Mouse (Mus musculus): ENCODE data around the gene Myh1.

Myh1 gene

DNA sequence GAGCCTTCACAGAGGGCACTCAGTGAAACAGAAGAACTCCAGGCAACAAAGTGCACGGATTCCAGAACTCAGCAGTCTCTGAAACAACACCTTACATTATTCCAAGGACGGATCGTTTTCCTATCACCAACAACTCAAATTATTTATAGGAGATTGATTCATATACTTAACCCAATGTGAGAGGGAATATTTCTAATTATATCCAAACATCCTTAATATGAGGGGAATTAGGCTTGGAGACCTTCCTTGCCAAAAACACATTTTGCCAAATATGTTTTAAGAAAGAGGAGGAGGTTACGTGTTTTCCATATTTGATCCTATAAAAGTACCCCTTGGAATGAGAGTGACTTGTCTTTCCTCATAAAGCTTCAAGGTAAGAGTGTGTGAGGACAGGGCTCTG lies at the start of gene Myh1:
Gene Myh1 (plus strand): TSS at position 301 of the 400 bp plus-strand sequence.
- ChIA-PET CTCF (no interaction called here), POLR2A (no interaction called here)

DNA sequence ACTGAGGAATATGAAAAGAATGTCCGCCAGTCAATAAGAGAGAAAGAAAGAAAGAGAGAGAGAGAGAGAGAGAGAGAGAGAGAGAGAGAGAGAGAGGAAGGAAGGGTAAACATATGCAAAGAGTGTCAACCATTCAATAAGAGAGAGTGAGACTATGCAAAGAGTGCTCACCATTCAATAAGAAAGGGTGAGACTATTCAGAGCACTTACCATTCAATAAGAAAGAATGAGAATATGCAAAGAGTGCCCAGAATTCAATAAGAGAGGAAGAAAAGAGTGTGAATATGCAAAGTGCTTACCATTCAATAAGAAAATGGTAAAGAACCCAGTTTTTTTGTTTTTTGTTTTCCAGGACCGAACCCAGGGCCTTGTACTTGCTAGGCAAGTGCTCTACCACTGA lies 49.6 kb upstream of the Myh1 start:
- CTCF ChIA-PET = interaction anchor here in 1 of 4 experiments (0.5 kb wide), 1 partner anchor 112 kb away, joined by 3 read pairs; no protein-coding TSS in a partner anchor
- POLR2A ChIA-PET = interaction anchor here in 1 of 4 experiments (0.6 kb wide), 1 partner anchor 41 kb away, joined by 3 read pairs; no protein-coding TSS in a partner anchor

DNA sequence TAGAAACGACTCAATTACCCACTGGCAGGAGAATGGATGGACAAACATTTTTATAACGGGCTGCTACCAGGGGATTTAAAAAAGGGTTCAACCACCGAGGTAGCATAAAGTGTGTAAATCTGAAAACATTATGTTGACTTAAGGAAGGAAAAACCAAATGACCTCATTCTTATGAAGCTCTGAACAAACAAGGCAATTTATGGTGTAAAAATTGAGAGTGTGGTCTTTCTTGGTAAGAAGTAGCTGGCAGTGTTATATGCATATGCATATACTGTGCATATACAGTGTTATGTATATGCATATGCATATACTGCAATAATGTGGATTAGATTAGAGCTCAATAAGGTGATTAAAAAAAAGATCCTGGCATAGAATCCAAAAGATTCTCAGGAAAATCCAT lies 48.7 kb upstream of the Myh1 start:
- ChIA-PET CTCF (interaction anchor here in 1 of 4 experiments (0.6 kb wide), 1 partner anchor 280 kb away, joined by 4 read pairs; no protein-coding TSS in a partner anchor), POLR2A (interaction anchor here in 2 of 4 experiments (0.6 kb wide), 2 partner anchors 58 to 114 kb away, joined by 3 read pairs; no protein-coding TSS in a partner anchor)

DNA sequence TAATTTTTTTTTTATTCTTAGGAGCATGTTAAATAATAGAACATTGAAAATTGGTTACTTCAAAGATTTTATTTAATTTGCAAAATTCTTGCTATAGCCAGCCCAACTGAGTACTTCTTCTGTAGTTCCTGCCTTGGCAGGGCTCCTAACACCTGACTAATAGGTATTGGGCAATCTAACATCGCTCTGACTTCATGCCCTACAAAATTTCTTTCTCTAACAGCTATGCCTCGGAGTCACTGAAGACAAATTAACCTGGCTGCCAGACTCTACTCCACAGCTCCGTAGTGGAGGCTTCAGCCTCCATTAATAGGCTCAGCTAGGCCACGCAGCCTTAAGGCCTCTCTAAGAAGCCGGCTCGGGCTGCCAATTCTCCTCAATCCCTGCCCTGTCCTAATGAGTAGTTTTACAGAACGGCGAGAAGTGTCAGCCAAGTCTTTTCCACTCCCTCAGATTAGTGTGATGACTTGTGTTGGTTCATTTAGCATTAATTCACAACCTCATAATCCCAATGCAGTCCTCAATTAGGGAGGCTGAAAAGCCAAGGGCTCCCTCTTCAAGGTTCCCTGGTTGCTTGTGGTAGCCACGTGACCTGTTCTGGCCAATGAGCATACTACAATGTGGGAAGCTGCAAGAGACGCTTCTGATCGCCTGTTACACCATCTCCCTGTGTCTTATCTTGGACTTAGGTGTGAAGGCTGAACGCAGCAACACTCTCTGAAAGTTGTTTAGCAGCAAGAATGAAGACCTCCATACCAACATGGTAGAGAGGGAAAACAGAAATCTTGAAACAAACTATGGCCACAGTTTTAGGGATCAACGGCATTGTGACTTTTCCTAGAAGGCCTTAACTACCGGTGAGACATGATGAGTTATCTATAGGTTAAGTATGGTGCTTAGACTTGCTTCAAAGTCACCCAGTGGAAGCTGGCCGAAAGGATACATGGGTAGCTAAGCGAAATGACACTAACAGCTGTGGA lies 47.9 kb upstream of the Myh1 start:
- POLR2A ChIA-PET = interaction anchor here in 2 of 4 experiments (0.6 kb wide), 2 partner anchors 58 to 113 kb away, joined by 3 read pairs; no protein-coding TSS in a partner anchor
- CTCF ChIA-PET = interaction anchor here in 2 of 4 experiments (0.6 kb wide), 2 partner anchors 25 to 281 kb away, joined by 3 to 4 read pairs; no protein-coding TSS in a partner anchor

DNA sequence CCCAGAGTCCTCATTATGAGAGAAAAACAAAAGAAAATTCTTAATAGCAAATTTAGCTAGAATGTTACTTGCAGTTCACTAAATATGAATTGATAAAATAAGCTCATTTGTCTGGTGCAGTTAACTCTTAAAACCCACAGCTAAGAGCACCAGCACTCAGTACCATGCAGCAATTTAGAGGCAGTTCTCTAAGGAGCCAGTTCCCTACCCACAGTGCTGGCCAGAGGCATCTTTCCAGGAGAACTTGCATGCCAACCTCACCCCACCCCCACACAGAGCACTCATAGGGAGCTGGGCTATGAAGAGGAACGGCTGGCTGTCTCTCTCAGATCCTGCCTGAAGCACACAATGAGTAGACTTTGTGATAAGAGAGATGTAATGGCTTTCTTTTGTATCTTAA lies 46.7 kb upstream of the Myh1 start:
- ChIA-PET POLR2A (interaction anchor here in 1 of 4 experiments (1.2 kb wide), 1 partner anchor 10 kb away, joined by 3 read pairs; no protein-coding TSS in a partner anchor), CTCF (interaction anchor here in 2 of 4 experiments (0.6 to 1.4 kb wide), 2 partner anchors 40 to 42 kb away, joined by 3 read pairs; no protein-coding TSS in a partner anchor)

DNA sequence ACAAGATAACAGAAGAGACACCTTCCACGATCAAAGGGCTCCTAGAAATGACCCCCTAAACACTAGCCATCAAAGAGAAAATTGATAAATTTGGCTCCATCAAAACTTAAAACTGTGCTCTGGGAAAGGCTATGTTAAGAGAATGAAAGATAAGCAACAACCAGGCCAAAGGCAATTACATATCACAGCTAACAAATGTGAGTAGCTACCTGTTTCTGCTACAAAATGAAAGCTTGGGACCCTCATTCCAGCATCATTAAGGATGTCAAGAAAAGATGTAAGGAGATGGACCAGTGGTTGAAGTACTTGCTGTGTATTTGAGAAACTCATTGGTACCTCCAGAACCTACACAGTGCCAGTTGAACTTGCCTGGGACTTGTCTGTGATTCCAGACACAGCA lies 46.0 kb upstream of the Myh1 start:
- CTCF ChIA-PET = interaction anchor here in 2 of 4 experiments (0.6 to 1.4 kb wide), 2 partner anchors 42 to 44 kb away, joined by 3 read pairs; no protein-coding TSS in a partner anchor
- POLR2A ChIA-PET = interaction anchor here in 1 of 4 experiments (0.7 to 1.2 kb wide), 2 partner anchors 9 to 259 kb away, joined by 3 read pairs; no protein-coding TSS in a partner anchor

DNA sequence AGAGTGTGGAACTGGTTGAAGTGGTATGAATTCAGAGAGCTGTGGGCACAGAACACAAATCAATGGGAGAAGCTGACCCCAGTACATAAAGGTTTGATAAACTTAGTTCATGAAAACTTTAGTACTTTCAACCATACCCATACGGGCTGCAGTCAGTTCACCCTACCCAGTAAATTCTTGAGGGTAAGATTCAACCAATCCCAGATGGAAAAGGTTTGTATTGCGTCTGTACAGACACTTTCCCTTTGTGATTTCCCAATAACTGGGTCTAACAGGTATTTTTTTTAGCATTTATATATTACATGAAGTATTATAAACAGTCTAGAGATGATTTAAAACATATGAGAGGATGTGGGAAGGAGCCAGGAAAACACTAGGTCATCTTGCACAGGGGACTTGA lies 44.2 kb upstream of the Myh1 start:
- POLR2A ChIA-PET = interaction anchor here in 1 of 4 experiments (0.7 kb wide), 1 partner anchor 190 kb away, joined by 3 read pairs; no protein-coding TSS in a partner anchor
- CTCF ChIA-PET = no interaction called here

DNA sequence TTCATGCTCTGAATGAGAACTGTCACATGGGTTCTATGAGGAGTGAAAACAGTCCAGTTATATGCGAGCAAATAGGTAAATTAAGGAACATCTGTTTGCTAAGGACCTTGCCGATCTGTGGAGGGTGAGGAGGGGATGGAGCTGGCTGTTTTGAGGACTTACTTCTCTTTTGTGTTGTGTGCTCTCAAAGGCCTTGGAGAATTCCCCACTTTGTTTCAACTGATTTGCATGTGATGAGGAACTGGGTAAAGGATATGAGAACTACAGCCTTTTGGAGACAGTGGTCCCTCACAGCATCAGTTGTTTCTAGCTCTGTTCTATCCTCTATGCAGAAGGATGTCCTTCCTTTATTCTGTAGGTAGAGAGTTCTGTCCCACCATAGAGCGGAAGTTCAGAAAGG lies 39.7 kb upstream of the Myh1 start:
- ChIA-PET POLR2A (no interaction called here), CTCF (interaction anchor here in 1 of 4 experiments (0.5 kb wide), 1 partner anchor 203 kb away, joined by 3 read pairs; no protein-coding TSS in a partner anchor)

DNA sequence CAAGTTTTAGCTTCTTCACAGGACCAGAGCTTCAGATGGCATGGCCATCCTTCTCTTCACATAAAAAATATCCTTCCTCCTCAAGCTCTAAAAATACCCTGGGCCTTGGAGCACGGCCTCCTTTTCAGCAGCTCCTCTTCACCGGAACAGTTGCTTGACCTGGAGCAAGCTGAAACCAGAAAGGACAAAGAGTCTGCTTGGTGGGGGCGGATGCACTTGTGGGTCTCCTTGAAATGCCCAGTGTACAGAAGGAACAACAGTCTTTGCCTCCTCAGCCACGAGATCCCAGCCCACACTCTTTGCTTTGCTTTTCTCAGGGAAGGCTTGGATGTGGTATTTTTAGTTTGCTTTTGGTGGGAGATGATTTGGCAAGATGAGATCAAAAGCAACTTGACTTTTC lies 36.2 kb upstream of the Myh1 start:
- CTCF ChIA-PET = interaction anchor here in 2 of 4 experiments (0.6 kb wide), 2 partner anchors 83 to 259 kb away, joined by 3 to 9 read pairs; no protein-coding TSS in a partner anchor
- POLR2A ChIA-PET = no interaction called here

DNA sequence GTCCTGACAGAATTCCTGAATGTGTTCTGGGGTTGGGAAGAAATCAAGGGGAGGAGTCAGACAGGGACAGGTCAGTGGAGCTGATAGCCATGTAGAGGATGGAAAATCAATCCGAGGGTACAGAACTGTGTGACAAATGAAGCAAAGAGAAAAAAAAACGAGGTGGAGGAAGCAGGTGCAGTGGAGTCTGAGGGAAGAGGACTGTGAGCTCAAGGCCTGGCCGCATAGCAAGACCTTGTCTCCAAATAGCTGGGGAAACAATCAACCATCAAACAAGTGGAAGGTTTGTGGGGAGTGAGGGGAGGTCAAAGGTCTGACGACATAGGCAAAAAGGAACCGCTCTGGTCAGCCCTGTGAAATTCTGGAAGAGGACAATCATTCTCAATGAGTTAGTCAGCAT lies 35.0 kb upstream of the Myh1 start:
- POLR2A ChIA-PET = no interaction called here
- CTCF ChIA-PET = no interaction called here

DNA sequence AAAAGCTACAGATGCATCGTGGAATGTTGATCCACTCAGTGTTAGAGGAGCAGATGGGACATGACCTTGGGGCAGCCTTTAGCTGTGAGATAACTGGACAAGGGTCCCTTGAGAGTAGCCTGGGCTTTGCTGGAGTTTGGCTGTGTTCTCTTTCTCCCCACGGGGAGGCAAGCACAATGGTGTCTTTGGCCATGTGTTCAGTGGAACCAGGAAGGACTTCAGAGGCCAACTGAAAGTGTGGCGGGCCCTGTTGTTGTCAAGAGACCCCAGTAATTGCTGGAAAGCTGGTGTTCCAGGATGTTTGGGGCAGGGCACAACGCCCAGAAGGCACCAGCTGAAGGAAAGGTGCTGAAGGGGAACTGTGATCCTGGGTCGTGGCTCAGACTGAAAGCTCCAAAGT lies 30.6 kb upstream of the Myh1 start:
- ChIA-PET POLR2A (no interaction called here), CTCF (interaction anchor here in 2 of 4 experiments (0.5 to 0.7 kb wide), 3 partner anchors 91 to 532 kb away, joined by 3 to 4 read pairs (median 4); no protein-coding TSS in a partner anchor)

DNA sequence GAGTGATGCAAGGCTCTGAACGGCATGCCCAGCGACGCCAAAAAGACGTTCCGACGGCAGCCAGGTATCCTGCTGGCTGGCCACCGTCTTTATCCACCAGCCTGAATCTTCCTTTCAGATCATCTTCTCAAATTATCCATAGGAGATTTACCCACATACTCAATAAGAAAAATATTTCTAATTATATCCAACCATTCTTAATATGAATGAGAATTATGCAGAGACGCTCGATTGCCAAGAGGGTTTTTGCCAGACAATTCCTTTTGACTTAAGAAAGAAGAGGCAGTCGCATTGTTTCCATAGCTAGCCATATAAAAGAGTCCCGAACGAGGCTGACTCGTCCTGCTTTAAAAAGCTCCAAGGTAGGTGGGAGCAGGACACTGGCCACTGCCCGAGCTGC lies 29.1 kb upstream of the Myh1 start, which contains the start of gene Myh2:
Gene Myh2 (plus strand): TSS at position 301 of the 400 bp plus-strand sequence.
- ChIA-PET CTCF (no interaction called here), POLR2A (no interaction called here)

DNA sequence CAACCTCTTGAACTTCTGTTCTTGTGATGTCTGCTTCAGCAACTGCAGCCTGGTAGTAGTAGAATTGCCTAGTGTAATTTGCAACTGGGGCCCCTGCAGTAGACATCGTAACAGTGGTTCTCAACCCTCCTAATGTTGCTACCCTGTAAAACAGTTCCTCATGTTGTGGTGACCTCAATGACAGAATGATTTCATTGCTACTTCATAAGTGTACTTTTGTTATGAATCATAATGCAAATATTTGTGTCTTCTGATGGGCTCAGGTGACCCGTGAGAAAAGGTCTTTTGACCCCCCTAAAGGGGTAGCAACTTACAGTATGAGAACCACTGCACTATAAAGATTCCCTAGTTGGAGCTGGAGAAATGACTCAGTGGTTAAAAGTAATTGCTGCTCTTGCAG lies 27.4 kb upstream of the Myh1 start:
- POLR2A ChIA-PET = no interaction called here
- CTCF ChIA-PET = no interaction called here

DNA sequence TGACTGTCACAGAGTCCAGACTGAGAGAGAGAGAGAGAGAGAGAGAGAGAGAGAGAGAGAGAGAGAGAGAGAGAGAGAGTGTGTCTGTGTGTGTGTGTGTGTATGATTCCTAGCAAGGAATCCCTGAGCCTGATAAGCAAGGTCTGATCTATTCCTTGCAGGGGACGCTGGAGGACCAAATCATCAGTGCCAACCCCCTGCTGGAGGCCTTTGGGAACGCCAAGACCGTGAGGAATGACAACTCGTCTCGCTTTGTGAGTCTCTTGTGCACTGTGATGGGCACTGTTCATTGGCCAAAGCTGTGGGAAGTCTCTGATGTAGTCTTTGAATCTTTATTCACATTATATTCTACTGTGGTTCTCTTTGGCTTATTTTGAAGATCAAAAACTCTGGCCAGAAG lies 23.5 kb upstream of the Myh1 start:
- ChIA-PET POLR2A (no interaction called here), CTCF (interaction anchor here in 1 of 4 experiments (0.7 kb wide), 1 partner anchor 168 kb away, joined by 3 read pairs; no protein-coding TSS in a partner anchor)

DNA sequence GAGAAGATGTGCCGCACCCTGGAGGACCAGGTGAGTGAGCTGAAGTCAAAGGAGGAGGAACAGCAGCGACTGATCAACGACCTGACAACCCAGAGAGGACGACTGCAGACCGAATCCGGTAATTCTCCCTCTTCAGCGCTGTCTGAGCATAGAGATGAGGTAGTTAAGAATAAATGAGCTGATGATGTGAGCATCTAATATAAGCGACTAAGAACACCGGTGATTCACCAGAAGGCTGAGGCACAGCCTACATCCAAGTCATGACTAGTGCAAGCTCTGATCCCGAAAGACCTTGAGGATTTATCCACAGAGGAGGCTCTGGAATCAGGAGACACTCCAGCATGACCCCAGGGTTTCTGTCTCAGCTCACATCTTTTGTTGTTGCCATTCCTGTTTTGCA lies 9.5 kb upstream of the Myh1 start:
- ChIA-PET CTCF (interaction anchor here in 1 of 4 experiments (0.6 kb wide), 1 partner anchor 268 kb away, joined by 4 read pairs; no protein-coding TSS in a partner anchor), POLR2A (no interaction called here)

DNA sequence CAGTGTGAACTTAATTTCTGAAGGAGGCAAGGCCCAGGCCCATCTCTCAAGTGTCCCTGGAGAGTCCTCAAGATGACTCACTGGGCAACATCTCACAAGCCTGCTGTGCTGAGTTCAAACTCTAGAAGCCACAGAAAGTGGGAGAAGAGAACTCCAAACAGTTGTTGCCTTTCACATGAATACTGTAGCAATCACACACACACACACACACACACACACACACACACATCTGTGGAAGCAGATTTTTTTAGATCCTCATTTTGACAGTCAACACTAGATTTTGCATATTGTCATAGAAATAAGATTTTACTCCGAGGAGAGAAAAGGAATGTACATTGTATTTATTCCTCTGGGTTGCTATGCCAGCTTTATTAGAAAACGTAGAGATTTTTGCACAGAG lies 9.0 kb upstream of the Myh1 start:
- ChIA-PET CTCF (no interaction called here), POLR2A (interaction anchor here in 1 of 4 experiments (0.6 kb wide), 1 partner anchor 41 kb away, joined by 3 read pairs; no protein-coding TSS in a partner anchor)

DNA sequence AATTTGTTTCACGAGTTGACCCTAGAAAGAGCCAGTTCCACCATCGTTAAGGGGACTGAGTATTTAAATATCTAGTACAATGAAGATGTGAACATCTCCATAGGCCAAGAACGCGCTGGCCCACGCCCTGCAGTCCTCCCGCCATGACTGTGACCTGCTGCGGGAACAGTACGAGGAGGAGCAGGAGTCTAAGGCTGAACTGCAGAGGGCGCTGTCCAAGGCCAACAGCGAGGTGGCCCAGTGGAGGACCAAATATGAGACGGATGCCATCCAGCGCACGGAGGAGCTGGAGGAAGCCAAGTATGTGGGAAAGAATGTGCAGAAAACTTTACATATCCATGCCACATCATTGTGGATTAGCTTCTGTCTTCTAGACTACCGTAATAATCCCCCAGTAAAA lies 8.4 kb upstream of the Myh1 start:
- ChIA-PET POLR2A (interaction anchor here in 1 of 4 experiments (0.6 kb wide), 1 partner anchor 42 kb away, joined by 3 read pairs; no protein-coding TSS in a partner anchor), CTCF (interaction anchor here in 1 of 4 experiments (0.6 to 1.1 kb wide), 2 partner anchors 79 to 485 kb away, joined by 3 to 4 read pairs; no protein-coding TSS in a partner anchor)

DNA sequence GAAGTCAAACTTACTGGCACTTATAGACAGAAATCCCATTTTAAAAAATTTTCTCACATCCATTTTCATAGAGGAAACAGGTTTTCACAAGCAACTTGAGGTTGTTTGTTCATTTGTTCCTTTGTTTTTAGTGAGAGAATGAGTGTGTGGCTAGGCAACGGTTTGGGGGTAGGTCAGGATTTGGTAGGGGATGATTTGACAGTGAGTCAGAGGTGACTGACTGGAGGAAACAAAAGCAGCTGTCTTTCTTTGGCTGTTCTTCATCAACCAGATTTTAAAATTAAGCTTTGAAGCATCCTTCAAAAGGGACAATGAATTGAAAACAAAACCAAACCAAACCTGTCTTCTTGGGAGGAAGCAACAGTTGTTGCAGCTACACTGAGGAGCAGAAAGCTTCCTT lies 531 bp upstream of the Myh1 start:
- CTCF ChIA-PET = interaction anchor here in 2 of 4 experiments (0.5 to 1.1 kb wide), 2 partner anchors 88 to 108 kb away, joined by 3 to 13 read pairs; no protein-coding TSS in a partner anchor
- POLR2A ChIA-PET = no interaction called here

DNA sequence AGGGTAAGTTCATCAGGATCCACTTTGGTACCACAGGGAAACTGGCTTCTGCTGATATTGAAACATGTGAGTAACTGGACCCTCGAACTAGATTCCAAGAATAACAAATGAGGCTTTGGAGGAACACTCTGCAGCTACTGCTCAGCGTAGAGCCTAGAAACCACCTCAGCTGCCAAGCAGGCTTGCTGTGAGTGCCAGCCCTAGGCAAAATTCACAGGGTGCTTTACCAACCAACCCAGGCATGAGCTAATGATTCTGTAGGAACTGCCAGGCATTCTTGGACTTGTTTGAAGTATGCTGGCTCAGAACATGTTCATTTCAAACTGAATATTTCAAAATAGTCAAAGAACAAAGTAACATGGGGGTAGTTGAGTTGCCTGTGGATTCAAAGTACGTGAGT lies 4.9 kb downstream of the Myh1 start:
- ChIA-PET POLR2A (no interaction called here), CTCF (interaction anchor here in 1 of 4 experiments (0.7 kb wide), 1 partner anchor 786 kb away, joined by 5 read pairs; no protein-coding TSS in a partner anchor)
